Mouse (Mus musculus): Measurements from ENCODE around the gene Mfn2.

GRCm38 (mm10) chr4:147906230-147906629, 1.7 kb upstream of the Mfn2 start:
- TF ChIP-seq CTCF (IDR thresholded peaks at IDR 0.05; ENCODE audit: low read depth): no peak
- TF ChIP-seq EP300 (IDR thresholded peaks at IDR 0.05; ENCODE audit: low read depth): no peak

Data from liver, postnatal 0 days (tissue).